Mouse (Mus musculus): ENCODE results near the gene Wdpcp. TPM values are rescaled to one million over a fixed set of nuclear protein-coding genes. Genes with fewer than 3 reads are reported as not detected.

Gene Wdpcp
- polyA plus RNA-seq, 1 experiment from 2014 or later = 13.5 TPM

- 71% methylated on average over 2 of the region's 2 CpGs for WGBS
These were observed 118.7 kb downstream of the Wdpcp start for GRCm38 (mm10) chr11:21690730-21691129.

GRCm38 (mm10) chr11:21694087-21694486, 122.1 kb downstream of the Wdpcp start:
- Histone ChIP-seq H3K9ac (no peak overlapping the region), H3K36me3 (no peaks in the 10 kb centered on the region), H3K4me1 (no peaks in the 10 kb centered on the region), H3K9me3 (replicated peaks) (no peaks in the 10 kb centered on the region), H3K27ac (no peak overlapping the region), H3K4me3 (no peak overlapping the region), H3K4me2 (replicated peaks) (no peak overlapping the region), H3K27me3 (no peaks in the 10 kb centered on the region)
- 82% methylated on average over 6 of the region's 6 CpGs for WGBS
- no peak for ATAC-seq (ENCODE audit: low FRiP score)

More at GRCm38 (mm10) chr11:21690730-21691129, 118.7 kb downstream of the Wdpcp start:
- Histone ChIP-seq H3K9ac (no peak overlapping the region), H3K36me3 (no peaks in the 10 kb centered on the region), H3K27me3 (no peaks in the 10 kb centered on the region), H3K4me2 (replicated peaks) (no peak overlapping the region), H3K4me1 (no peaks in the 10 kb centered on the region), H3K27ac (no peak overlapping the region), H3K9me3 (replicated peaks) (no peaks in the 10 kb centered on the region), H3K4me3 (no peak overlapping the region)
- no peak for ATAC-seq (ENCODE audit: low FRiP score)

- 63% methylated on average over 3 of the region's 3 CpGs for WGBS
- no peak overlapping the region for H3K4me3 ChIP-seq
- H3K27ac ChIP-seq = no peak overlapping the region
- H3K4me1 ChIP-seq = no peaks in the 10 kb centered on the region
- no peaks in the 10 kb centered on the region for H3K36me3 ChIP-seq
- no peak for ATAC-seq (ENCODE audit: low FRiP score)
- no peak overlapping the region for H3K4me2 ChIP-seq (replicated peaks)
- H3K9me3 ChIP-seq (replicated peaks) = no peaks in the 10 kb centered on the region
- no peak overlapping the region for H3K9ac ChIP-seq
- no peaks in the 10 kb centered on the region for H3K27me3 ChIP-seq
These were observed 125.6 kb downstream of the Wdpcp start for GRCm38 (mm10) chr11:21697642-21698041.

GRCm38 (mm10) chr11:21713508-21713907, 141.5 kb downstream of the Wdpcp start:
- Histone ChIP-seq H3K27me3 (no peaks in the 10 kb centered on the region), H3K27ac (no peak overlapping the region), H3K9me3 (replicated peaks) (no peaks in the 10 kb centered on the region; the same call in 1 of the 2 replicates), H3K9ac (no peak overlapping the region), H3K4me1 (no peaks in the 10 kb centered on the region), H3K4me2 (replicated peaks) (no peak overlapping the region), H3K4me3 (no peak overlapping the region), H3K36me3 (peaks cover 7% of the 10 kb centered on the region)
- ATAC-seq (ENCODE audit: low FRiP score) = no peak

GRCm38 (mm10) chr11:21714065-21714464, 142.0 kb downstream of the Wdpcp start:
- no peak overlapping the region for H3K27ac ChIP-seq
- no peak for ATAC-seq (ENCODE audit: low FRiP score)
- no peaks in the 10 kb centered on the region for H3K4me1 ChIP-seq
- 93% methylated on average over 1 of the region's 1 CpGs for WGBS
- no peaks in the 10 kb centered on the region; the same call in 1 of the 2 replicates for H3K9me3 ChIP-seq (replicated peaks)
- peaks cover 7% of the 10 kb centered on the region for H3K36me3 ChIP-seq
- no peak overlapping the region for H3K4me2 ChIP-seq (replicated peaks)
- no peak overlapping the region for H3K9ac ChIP-seq
- H3K27me3 ChIP-seq = no peaks in the 10 kb centered on the region
- H3K4me3 ChIP-seq = no peak overlapping the region

GRCm38 (mm10) chr11:21726329-21726728, 154.3 kb downstream of the Wdpcp start:
- Histone ChIP-seq H3K9ac (no peak overlapping the region), H3K27ac (no peak overlapping the region), H3K36me3 (no peaks in the 10 kb centered on the region), H3K4me3 (no peak overlapping the region), H3K27me3 (no peaks in the 10 kb centered on the region), H3K9me3 (replicated peaks) (no peaks in the 10 kb centered on the region), H3K4me1 (no peaks in the 10 kb centered on the region), H3K4me2 (replicated peaks) (no peak overlapping the region)
- WGBS = 63% methylated on average over 1 of the region's 1 CpGs
- no peak for ATAC-seq (ENCODE audit: low FRiP score)

- no peak overlapping the region for H3K27ac ChIP-seq
- no peaks in the 10 kb centered on the region for H3K36me3 ChIP-seq
- no peak for ATAC-seq (ENCODE audit: low FRiP score)
- H3K9ac ChIP-seq = no peak overlapping the region
- no peaks in the 10 kb centered on the region for H3K4me1 ChIP-seq
- no peak overlapping the region for H3K4me3 ChIP-seq
- H3K9me3 ChIP-seq (replicated peaks) = no peaks in the 10 kb centered on the region
- WGBS = 92% methylated on average over 5 of the region's 5 CpGs
- no peaks in the 10 kb centered on the region for H3K27me3 ChIP-seq
- no peak overlapping the region for H3K4me2 ChIP-seq (replicated peaks)
These were observed 157.0 kb downstream of the Wdpcp start for GRCm38 (mm10) chr11:21729056-21729455.

- H3K27me3 ChIP-seq = no peaks in the 10 kb centered on the region
- H3K9me3 ChIP-seq (replicated peaks) = no peaks in the 10 kb centered on the region
- H3K27ac ChIP-seq = no peak overlapping the region
- no peak overlapping the region for H3K4me3 ChIP-seq
- 84% methylated on average over 6 of the region's 6 CpGs for WGBS
- ATAC-seq (ENCODE audit: low FRiP score) = no peak
- H3K4me2 ChIP-seq (replicated peaks) = no peak overlapping the region
- H3K9ac ChIP-seq = no peak overlapping the region
- H3K4me1 ChIP-seq = no peaks in the 10 kb centered on the region
- no peaks in the 10 kb centered on the region for H3K36me3 ChIP-seq
These were observed 157.9 kb downstream of the Wdpcp start for GRCm38 (mm10) chr11:21729961-21730360.

GRCm38 (mm10) chr11:21735272-21735671, 163.2 kb downstream of the Wdpcp start:
- WGBS = 57% methylated on average over 6 of the region's 6 CpGs
- Histone ChIP-seq H3K36me3 (no peaks in the 10 kb centered on the region), H3K4me2 (replicated peaks) (no peak overlapping the region), H3K27me3 (no peaks in the 10 kb centered on the region), H3K9ac (no peak overlapping the region), H3K9me3 (replicated peaks) (no peaks in the 10 kb centered on the region), H3K4me1 (no peaks in the 10 kb centered on the region), H3K27ac (no peak overlapping the region), H3K4me3 (no peak overlapping the region)
- no peak for ATAC-seq (ENCODE audit: low FRiP score)

- H3K9me3 ChIP-seq (replicated peaks) = no peaks in the 10 kb centered on the region
- no peaks in the 10 kb centered on the region for H3K36me3 ChIP-seq
- H3K27ac ChIP-seq = no peak overlapping the region
- H3K27me3 ChIP-seq = no peaks in the 10 kb centered on the region
- H3K4me2 ChIP-seq (replicated peaks) = no peak overlapping the region
- H3K4me1 ChIP-seq = no peaks in the 10 kb centered on the region
- no peak overlapping the region for H3K9ac ChIP-seq
- WGBS = 72% methylated on average over 4 of the region's 4 CpGs
- no peak for ATAC-seq (ENCODE audit: low FRiP score)
- H3K4me3 ChIP-seq = no peak overlapping the region
These were observed 177.5 kb downstream of the Wdpcp start for GRCm38 (mm10) chr11:21749487-21749886.

- Histone ChIP-seq H3K9ac (no peak overlapping the region), H3K4me2 (replicated peaks) (no peak overlapping the region), H3K36me3 (no peaks in the 10 kb centered on the region), H3K27ac (no peak overlapping the region), H3K4me1 (no peaks in the 10 kb centered on the region), H3K27me3 (no peaks in the 10 kb centered on the region), H3K9me3 (replicated peaks) (no peaks in the 10 kb centered on the region), H3K4me3 (no peak overlapping the region)
- 89% methylated on average over 4 of the region's 4 CpGs for WGBS
- ATAC-seq (ENCODE audit: low FRiP score) = no peak
These were observed 191.2 kb downstream of the Wdpcp start for GRCm38 (mm10) chr11:21763201-21763600.

- WGBS = 95% methylated on average over 3 of the region's 3 CpGs
These were observed 216.8 kb downstream of the Wdpcp start for GRCm38 (mm10) chr11:21788831-21789230.

GRCm38 (mm10) chr11:21824941-21825340, 252.9 kb downstream of the Wdpcp start:
- H3K4me2 ChIP-seq (replicated peaks) = no peak overlapping the region
- ATAC-seq (ENCODE audit: low FRiP score) = no peak
- H3K9ac ChIP-seq = no peak overlapping the region
- H3K4me3 ChIP-seq = no peak overlapping the region
- H3K4me1 ChIP-seq = no peaks in the 10 kb centered on the region
- no peaks in the 10 kb centered on the region for H3K36me3 ChIP-seq
- no peak overlapping the region for H3K27ac ChIP-seq
- no peaks in the 10 kb centered on the region for H3K9me3 ChIP-seq (replicated peaks)
- no peaks in the 10 kb centered on the region for H3K27me3 ChIP-seq
- 95% methylated on average over 3 of the region's 3 CpGs for WGBS

More at GRCm38 (mm10) chr11:21788831-21789230, 216.8 kb downstream of the Wdpcp start:
- no peak overlapping the region for H3K9ac ChIP-seq
- H3K4me3 ChIP-seq = no peak overlapping the region
- 0 out of 2 replicates have a peak, but pooled peaks cover 4% of the 10 kb centered on the region for H3K9me3 ChIP-seq (replicated peaks)
- ATAC-seq (ENCODE audit: low FRiP score) = no peak
- no peak overlapping the region for H3K4me2 ChIP-seq (replicated peaks)
- H3K36me3 ChIP-seq = no peaks in the 10 kb centered on the region
- no peaks in the 10 kb centered on the region for H3K4me1 ChIP-seq
- H3K27ac ChIP-seq = no peak overlapping the region
- H3K27me3 ChIP-seq = no peaks in the 10 kb centered on the region
